Mouse (Mus musculus): Measurements from ENCODE around the gene Pou4f1. TPM values are rescaled to one million over a fixed set of nuclear protein-coding genes. Genes with fewer than 3 reads are reported as not detected.

Gene Pou4f1
- polyA plus RNA-seq, 1 experiment from 2014 or later, result 63.1 TPM

Other genes with a start within 250 kb of the Pou4f1 start
- 28.5 and 31.4 TPM in 2 replicates for gene Rnf219, start 54.6 kb upstream of the Pou4f1 start, polyA plus RNA-seq (2015; fragmentation: Nextera tagmentation; extraction: Ambion mirVana)

All from midbrain, embryonic 16.5 days (tissue).